Mouse (Mus musculus) midbrain, embryonic 11.5 days (tissue): ENCODE data around the gene Carns1. TPM values are rescaled to one million over a fixed set of nuclear protein-coding genes. Genes with fewer than 3 reads are reported as not detected.
A peak's percentile ranks its signal among the peaks of the same experiment; 100 is the strongest.

Source experiments
- ATAC-seq: fragments of 200-750 bp; cut with Nextera tagmentation; 2 replicates; pipeline ENCODE4 v1.8.0; 2017; ENCODE audit warnings: moderate TSS enrichment, moderate library complexity; ENCODE audit not compliant: low FRiP score
- DNase-seq: peaks from one replicate; pipeline ENCODE4 v3.0.0; 2015; ENCODE audit warnings: low spot score; ENCODE audit errors: missing footprints
- H3K27ac ChIP-seq: fragments of 300-500 bp; sonication (generic); 2 replicates; pipeline ENCODE4 v1.5.1; 2014; ENCODE audit warnings: low read depth, low read length
- H3K27me3 ChIP-seq: fragments of 300-500 bp; sonication (generic); 2 replicates; pipeline ENCODE4 v1.6.1; 2014; ENCODE audit warnings: mild to moderate bottlenecking, low read length, moderate library complexity, mixed read lengths; ENCODE audit not compliant: control insufficient read depth, insufficient read depth
- H3K36me3 ChIP-seq: fragments of 300-500 bp; sonication (generic); 2 replicates; pipeline ENCODE4 v1.6.1; 2014; ENCODE audit warnings: mild to moderate bottlenecking, low read length, moderate library complexity, mixed read lengths; ENCODE audit not compliant: control insufficient read depth, insufficient read depth
- H3K4me1 ChIP-seq: fragments of 300-500 bp; sonication (generic); 2 replicates; pipeline ENCODE4 v1.6.1; 2014; ENCODE audit warnings: low read length; ENCODE audit not compliant: control insufficient read depth, insufficient read depth
- H3K4me2 ChIP-seq: fragments of 300-500 bp; sonication (generic); 2 replicates; pipeline ENCODE4 v1.6.1; 2014; ENCODE audit warnings: mild to moderate bottlenecking, moderate library complexity
- H3K4me3 ChIP-seq: fragments of 300-500 bp; sonication (generic); 2 replicates; pipeline ENCODE4 v1.5.1; 2014; ENCODE audit warnings: low read depth, low read length
- H3K9ac ChIP-seq: fragments of 300-500 bp; sonication (generic); 2 replicates; pipeline ENCODE4 v1.6.1; 2014; ENCODE audit warnings: low read length
- H3K9me3 ChIP-seq: fragments of 300-500 bp; sonication (generic); 2 replicates; pipeline ENCODE4 v1.6.1; 2016; ENCODE audit warnings: low read length; ENCODE audit not compliant: control insufficient read depth
- WGBS: fragments of 180-500 bp; shearing (Covaris S2); extraction: QIAGEN DNeasy Blood & Tissue Kit; methylation state at CpG from one replicate; pipeline ENCODE4 v1.1.7; 2014; 5-methylcytosine and 5-hydroxymethylcytosine counted together
- polyA plus RNA-seq: library from polyadenylated mRNA; unstranded; fragments of >200 nt; fragmentation: Nextera tagmentation; extraction: Ambion mirVana; gene quantifications from 2 replicates; pipeline ENCODE4 v1.2.1, GENCODE M21; 2014

The Carns1 gene
- polyA plus RNA-seq, 1 experiment from 2014 or later: 2.9 TPM

DNA sequence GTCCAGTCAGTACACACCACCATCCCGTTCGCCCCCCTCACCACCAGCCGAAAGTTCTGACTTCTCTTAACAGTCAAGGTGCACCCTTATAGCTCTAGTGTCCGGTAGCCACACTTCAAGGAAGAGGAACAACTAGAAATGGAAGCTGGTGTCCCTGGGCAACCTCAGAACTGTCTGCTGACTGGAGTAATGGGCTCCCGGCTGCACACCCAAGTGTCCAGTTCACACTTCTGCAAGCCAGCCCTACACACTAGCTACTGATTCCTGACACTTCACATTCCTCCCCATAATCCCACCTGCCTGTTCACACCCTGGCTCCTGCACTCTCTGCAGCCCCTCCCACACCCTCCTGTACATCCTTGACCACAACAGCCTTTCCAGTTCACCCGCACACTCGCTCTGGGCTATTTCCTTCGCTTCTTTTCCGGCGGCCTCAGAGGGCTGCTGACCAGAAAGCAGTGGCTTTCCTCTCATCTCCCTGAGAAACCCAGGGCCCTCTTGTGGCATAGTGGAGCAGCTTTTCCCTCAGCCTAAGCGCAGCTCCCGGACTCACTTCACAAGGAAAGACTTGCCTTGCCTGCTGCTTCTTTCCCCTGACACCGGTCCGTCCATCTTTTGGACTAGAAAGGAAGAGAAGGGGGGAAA, 40.9 kb upstream of the Carns1 start:
- H3K36me3 ChIP-seq: no peaks in the 10 kb centered on the region
- no peak overlapping the region for H3K4me3 ChIP-seq
- no peak for ATAC-seq
- peaks cover 25% of the 10 kb centered on the region for H3K4me1 ChIP-seq
- H3K4me2 ChIP-seq: 0 out of 2 replicates have a peak overlapping the region, but pooled peaks have one; percentile 10
- H3K9me3 ChIP-seq: no peaks in the 10 kb centered on the region
- DNase-seq: peak; percentile 92
- no peak overlapping the region for H3K9ac ChIP-seq
- H3K27ac ChIP-seq: no peak overlapping the region
- H3K27me3 ChIP-seq: peaks cover 48% of the 10 kb centered on the region
- WGBS: 25% methylated on average over 14 of the region's 14 CpGs

DNA sequence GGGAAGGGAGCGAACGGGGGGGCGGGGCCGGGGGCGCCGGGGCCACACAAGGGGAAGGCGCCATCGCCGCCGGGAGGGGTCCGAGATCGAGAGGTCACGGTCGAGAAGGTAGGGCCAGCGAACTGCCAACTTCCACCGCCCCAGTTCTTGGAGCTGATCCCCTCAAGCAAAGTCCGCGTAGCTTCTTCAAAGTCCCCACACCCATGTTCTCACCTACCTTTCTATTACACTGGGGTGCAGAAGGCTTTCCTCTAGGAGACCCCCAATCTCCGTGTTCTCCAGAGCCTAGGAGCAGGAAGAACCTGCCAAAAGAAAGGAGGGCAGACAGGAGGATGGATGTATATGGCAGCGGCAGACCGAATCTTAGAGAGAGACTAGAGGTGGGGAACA, 40.2 kb upstream of the Carns1 start:
- no peak overlapping the region for H3K27ac ChIP-seq
- H3K9ac ChIP-seq: peak overlapping the region; percentile 70
- no peaks in the 10 kb centered on the region for H3K36me3 ChIP-seq
- no peaks in the 10 kb centered on the region for H3K9me3 ChIP-seq
- peaks cover 48% of the 10 kb centered on the region for H3K27me3 ChIP-seq
- H3K4me1 ChIP-seq: peaks cover 25% of the 10 kb centered on the region
- peak overlapping the region; percentile 58 for H3K4me3 ChIP-seq
- WGBS: 3% methylated on average over 11 of the region's 21 CpGs
- peak; percentile 92 for DNase-seq
- peak overlapping the region; percentile 98 for H3K4me2 ChIP-seq
- no peak for ATAC-seq

DNA sequence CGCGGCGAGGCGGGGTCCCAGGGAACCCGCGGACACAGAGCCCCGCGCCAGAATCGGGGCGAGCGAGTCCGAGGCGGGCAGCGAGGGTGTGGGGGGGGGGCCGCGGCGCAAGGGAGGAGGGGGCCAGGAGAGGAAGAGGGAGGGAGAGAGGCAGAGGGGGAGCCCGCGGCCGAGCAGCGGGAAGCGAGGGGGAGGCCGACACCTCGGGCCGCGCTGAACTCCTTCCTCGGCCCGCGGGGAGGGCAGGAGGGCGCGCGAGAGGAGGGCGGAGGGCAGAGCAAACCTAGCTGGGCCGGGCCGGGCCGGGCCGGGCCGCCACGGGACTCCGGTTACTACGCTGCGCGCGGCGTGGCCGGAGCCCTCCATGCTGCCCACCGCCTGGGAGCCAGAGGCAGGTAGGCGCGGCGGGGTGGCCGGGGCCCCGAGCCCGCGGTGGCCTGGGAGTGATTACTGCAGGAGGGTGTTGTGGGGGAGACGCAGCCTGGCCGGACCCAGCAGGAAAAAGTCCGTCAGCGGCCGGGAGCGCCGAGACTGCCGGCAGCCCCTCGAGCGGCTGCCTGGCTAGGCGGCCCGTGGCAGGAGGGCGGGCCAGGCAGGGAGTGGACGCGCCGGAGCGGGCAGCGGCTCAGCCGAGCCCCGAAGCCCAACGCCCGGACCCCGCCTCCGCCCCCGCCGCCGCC, 39.6 kb upstream of the Carns1 start:
- Histone ChIP-seq H3K27me3 (peaks cover 48% of the 10 kb centered on the region), H3K4me3 (peak overlapping the region; percentile 58), H3K4me2 (peak overlapping the region; percentile 98), H3K9me3 (no peaks in the 10 kb centered on the region), H3K36me3 (no peaks in the 10 kb centered on the region), H3K27ac (no peak overlapping the region), H3K9ac (peak overlapping the region; percentile 70), H3K4me1 (peaks cover 25% of the 10 kb centered on the region)
- under 1% methylated on average over 58 of the region's 81 CpGs for WGBS
- no peak for DNase-seq
- peak; percentile 42 for ATAC-seq

DNA sequence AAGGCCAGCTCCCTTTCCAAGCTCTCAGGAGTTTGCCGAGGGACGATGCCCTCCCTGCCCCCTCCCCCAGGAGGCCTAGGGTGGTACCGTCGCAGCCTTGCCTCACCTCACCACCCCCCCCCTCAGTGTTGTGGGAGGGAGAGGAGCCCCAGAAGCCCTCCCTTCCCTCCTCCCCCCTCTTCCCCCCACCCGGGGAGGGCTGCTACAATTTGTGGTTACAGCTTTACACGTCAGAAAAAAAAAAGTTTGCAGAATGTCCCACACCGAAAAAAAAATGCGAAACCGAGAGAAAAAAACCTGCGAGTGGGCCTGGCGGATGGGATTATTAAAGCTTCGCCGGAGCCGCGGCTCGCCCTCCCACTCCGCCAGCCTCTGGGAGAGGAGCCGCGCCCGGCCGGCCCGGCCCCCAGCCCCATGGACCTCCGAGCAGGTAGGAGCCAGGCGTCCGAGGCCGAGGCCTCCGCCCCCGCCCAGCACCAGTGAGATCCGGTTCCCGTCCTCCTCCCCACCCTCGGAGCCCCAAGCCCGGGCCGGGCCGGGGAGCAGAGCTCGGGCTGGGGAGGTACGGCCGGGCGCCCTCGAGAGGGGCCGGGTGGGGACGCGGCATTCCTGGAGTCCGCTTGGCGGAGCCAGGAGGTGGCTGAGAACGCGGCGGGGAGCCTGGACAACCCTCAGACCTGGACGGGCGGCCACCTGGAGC, 38.9 kb upstream of the Carns1 start, which contains the start of the genes Clcf1 and AC109138.7:
Gene Clcf1 (plus strand): TSS at position 168 of the 700 bp plus-strand sequence.
Gene AC109138.7 (plus strand): TSS at position 287 of the 700 bp plus-strand sequence.
- Histone ChIP-seq H3K4me1 (peaks cover 25% of the 10 kb centered on the region), H3K4me3 (peak within 1 kb of the TSS; percentile 58), H3K27me3 (peaks cover 48% of the 10 kb centered on the region), H3K9ac (peak within 1 kb of the TSS; percentile 70), H3K9me3 (no peaks in the 10 kb centered on the region), H3K4me2 (peak within 1 kb of the TSS; percentile 98), H3K36me3 (no peaks in the 10 kb centered on the region), H3K27ac (no peak within 1 kb of the TSS)
- peak; percentile 54; the same call in 1 of the 2 replicates for ATAC-seq
- peak; percentile 93 for DNase-seq
- WGBS: under 1% methylated on average over 43 of the region's 49 CpGs

DNA sequence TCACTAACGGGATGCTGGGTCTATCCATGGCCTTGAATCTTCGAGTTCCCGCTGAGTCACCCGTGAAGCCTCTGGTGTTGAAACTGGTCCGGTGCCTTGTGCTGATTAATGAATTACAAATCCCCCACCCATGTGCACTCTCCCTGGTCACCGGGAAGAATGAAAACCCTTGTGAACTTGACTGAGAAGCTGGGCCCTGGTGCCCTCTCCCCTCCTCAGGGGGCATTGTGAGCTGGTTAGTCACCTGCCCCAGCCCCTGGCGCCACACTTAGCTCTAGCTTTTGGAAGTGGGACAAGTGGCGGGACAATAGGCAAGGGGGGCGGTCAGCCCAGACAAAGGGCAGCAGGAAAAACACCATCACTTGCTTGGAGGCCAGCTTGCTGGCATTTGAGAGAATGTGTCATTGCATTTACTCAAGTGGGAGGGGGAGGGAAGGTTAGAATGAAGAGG, 38.3 kb upstream of the Carns1 start:
- H3K4me3 ChIP-seq: no peak overlapping the region; the same call in 1 of the 2 replicates
- peak; percentile 92 for DNase-seq

DNA sequence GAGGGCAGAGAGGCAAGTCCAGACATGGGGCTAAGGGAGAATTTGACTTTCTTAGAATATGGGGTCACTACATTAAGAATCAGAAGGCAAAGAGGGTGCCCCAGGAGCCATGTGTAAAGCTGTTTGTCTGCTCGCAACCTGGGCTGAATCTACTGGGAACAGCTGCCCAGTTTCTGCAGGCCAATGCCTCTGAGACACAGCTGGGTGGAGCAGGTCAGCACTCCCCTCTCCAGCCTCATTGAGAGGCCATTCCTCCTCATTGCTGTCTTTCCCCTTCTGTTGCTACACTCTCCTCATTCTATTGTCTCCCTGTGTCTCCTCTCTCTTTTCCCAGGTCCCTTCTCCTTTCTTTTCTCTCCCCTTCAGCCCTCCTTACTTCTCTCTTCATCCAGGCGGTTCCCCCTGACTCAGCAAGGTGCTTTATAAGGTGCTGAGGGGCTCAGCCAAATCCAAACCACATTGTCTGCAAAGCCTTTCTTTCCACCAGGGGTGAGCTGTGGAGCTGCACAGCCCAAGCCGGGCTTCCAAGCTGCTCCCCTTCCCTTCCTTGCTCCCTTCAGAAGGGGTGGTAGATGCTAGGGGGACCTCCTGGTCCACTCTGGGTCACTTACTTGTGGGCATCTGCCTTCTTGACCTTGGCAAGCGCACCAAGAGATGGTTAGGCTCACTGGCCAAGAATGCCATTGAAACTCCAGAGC, 36.8 kb upstream of the Carns1 start:
- Histone ChIP-seq H3K36me3 (no peaks in the 10 kb centered on the region), H3K27me3 (peaks cover 47% of the 10 kb centered on the region), H3K27ac (no peak overlapping the region), H3K4me1 (peaks cover 25% of the 10 kb centered on the region), H3K4me2 (no peak overlapping the region), H3K9ac (no peak overlapping the region), H3K9me3 (no peaks in the 10 kb centered on the region), H3K4me3 (no peak overlapping the region)
- 16% methylated on average over 4 of the region's 4 CpGs for WGBS
- no peak for DNase-seq
- ATAC-seq: no peak

More for the DNA sequence above, 38.3 kb upstream of the Carns1 start:
- 4% methylated on average over 9 of the region's 9 CpGs for WGBS
- Histone ChIP-seq H3K4me1 (peaks cover 25% of the 10 kb centered on the region), H3K4me2 (peak overlapping the region; percentile 98; the same call in 1 of the 2 replicates), H3K9me3 (no peaks in the 10 kb centered on the region), H3K36me3 (no peaks in the 10 kb centered on the region), H3K27ac (no peak overlapping the region), H3K27me3 (peaks cover 48% of the 10 kb centered on the region), H3K9ac (peak overlapping the region; percentile 70; the same call in 1 of the 2 replicates)
- ATAC-seq: no peak

DNA sequence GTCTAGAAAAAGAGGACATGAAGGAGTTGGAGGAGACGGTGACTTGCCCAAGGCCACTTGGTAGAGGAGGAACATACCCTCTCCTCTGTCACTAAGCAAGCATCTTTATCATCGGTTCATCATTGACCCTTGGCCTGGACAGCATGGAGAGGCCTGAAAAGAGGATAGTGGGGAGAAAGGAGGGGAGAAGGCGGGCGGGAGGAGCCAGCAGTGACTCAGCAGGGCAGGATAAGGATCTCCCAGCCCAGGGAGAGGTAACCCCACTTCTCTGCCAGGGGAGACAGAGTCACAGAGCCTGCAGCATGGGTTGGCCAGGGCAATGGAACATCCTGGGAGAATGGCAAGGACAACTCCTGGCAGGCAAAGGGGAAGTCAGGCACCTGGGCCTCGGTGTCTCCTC, 33.3 kb upstream of the Carns1 start:
- Histone ChIP-seq H3K9me3 (no peaks in the 10 kb centered on the region), H3K36me3 (no peaks in the 10 kb centered on the region), H3K4me2 (no peak overlapping the region), H3K4me3 (no peak overlapping the region), H3K4me1 (peaks cover 7% of the 10 kb centered on the region), H3K27me3 (peaks cover 14% of the 10 kb centered on the region), H3K27ac (no peak overlapping the region), H3K9ac (no peak overlapping the region)
- WGBS: 77% methylated on average over 5 of the region's 5 CpGs
- ATAC-seq: no peak
- DNase-seq: no peak

DNA sequence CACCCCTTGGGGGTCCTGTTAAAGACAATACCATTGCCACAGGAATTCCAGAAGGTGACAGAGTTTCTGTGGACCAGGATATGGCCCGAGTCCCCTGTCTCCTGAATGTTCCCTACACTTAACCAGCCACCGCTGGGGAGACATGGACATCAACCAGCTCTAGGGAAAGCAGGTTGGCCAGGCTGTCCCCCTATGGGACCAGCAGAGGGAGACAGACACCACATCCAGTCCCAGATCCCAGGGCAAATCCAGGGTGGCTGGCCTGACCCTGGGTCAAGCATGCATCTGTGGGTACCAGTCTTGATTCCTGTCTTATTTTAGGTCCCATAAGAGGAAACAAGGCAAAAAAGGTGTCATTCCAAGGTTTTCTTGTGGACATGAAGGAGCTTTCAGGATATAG, 31.7 kb upstream of the Carns1 start:
- Histone ChIP-seq H3K36me3 (no peaks in the 10 kb centered on the region), H3K4me2 (no peak overlapping the region), H3K4me3 (no peak overlapping the region), H3K27me3 (peaks cover 4% of the 10 kb centered on the region), H3K4me1 (peaks cover 7% of the 10 kb centered on the region), H3K9me3 (no peaks in the 10 kb centered on the region), H3K27ac (no peak overlapping the region), H3K9ac (no peak overlapping the region)
- peak; percentile 57; the same call in 1 of the 2 replicates for ATAC-seq
- 0% methylated on average over 2 of the region's 2 CpGs for WGBS
- peak; percentile 94 for DNase-seq
